Comparison of ENCODE assay signal across 8 mouse cellular contexts in genomic region chr1:63446721-63447120, GRCm38 (mm10). TPM values are rescaled to one million over a fixed set of nuclear protein-coding genes. Genes with fewer than 3 reads are reported as not detected.
DNase-seq lines count a peak whose midpoint lies in the region; ATAC-seq and TF ChIP-seq lines count a peak whose summit lies in the region.

No protein-coding gene starts in this region.

- DNase-seq in heart, postnatal 10 days, result no peak
- peak; percentile 41 for DNase-seq in NIH3T3 (ENCODE audit: low read depth)
- no peak for DNase-seq in layer of hippocampus, adult 8-10 months (ENCODE audit: low spot score in 2 of 2)
- DNase-seq in right cerebral cortex, postnatal 36 days (ENCODE audit: low spot score in 2 of 2), result no peak
- no peak for DNase-seq in lung, adult 2 months

- H3K9me3 ChIP-seq in heart, embryonic 12.5 days (replicated peaks), result no peaks in the 10 kb centered on the region
- no peaks in the 10 kb centered on the region for H3K9me3 ChIP-seq in hindbrain, embryonic 12.5 days (replicated peaks)
- H3K9me3 ChIP-seq in midbrain, embryonic 12.5 days, result no peaks in the 10 kb centered on the region

- no peaks in the 10 kb centered on the region for H3K36me3 ChIP-seq in heart, embryonic 12.5 days
- H3K36me3 ChIP-seq in hindbrain, embryonic 12.5 days, result no peaks in the 10 kb centered on the region
- no peaks in the 10 kb centered on the region for H3K36me3 ChIP-seq in midbrain, embryonic 12.5 days

- H3K9ac ChIP-seq in heart, embryonic 12.5 days, result no peak overlapping the region
- H3K9ac ChIP-seq in hindbrain, embryonic 12.5 days, result no peak overlapping the region; the same call in 1 of the 2 replicates
- H3K9ac ChIP-seq in midbrain, embryonic 12.5 days (replicated peaks), result peak overlapping the region; percentile 91

- H3K27ac ChIP-seq in heart, embryonic 12.5 days (ENCODE audit: poor library complexity, severe bottlenecking), result no peak overlapping the region
- H3K27ac ChIP-seq in hindbrain, embryonic 12.5 days, result no peak overlapping the region
- H3K27ac ChIP-seq in midbrain, embryonic 12.5 days (replicated peaks), result no peak overlapping the region

- peak overlapping the region; percentile 98 for H3K4me2 ChIP-seq in heart, embryonic 12.5 days
- peak overlapping the region; percentile 91 for H3K4me2 ChIP-seq in hindbrain, embryonic 12.5 days (replicated peaks)
- peak overlapping the region; percentile 95 for H3K4me2 ChIP-seq in midbrain, embryonic 12.5 days (replicated peaks)

- H3K4me1 ChIP-seq in heart, embryonic 12.5 days (replicated peaks), result peaks cover 11% of the 10 kb centered on the region
- H3K4me1 ChIP-seq in hindbrain, embryonic 12.5 days, result peaks cover 10% of the 10 kb centered on the region
- peaks cover 9% of the 10 kb centered on the region for H3K4me1 ChIP-seq in midbrain, embryonic 12.5 days
- 0 out of 2 replicates have a peak, but pooled peaks cover 2% of the 10 kb centered on the region for H3K4me1 ChIP-seq in lung, adult 2 months (ENCODE audit: control insufficient read depth, insufficient read depth, low read length)

- intact Hi-C loops in heart, postnatal 10 days (cut with DNase I), result no loop called here

- no peak for ATAC-seq in heart, embryonic 12.5 days (ENCODE audit: insufficient number of reproducible peaks, low FRiP score)
- ATAC-seq in hindbrain, embryonic 12.5 days (ENCODE audit: low FRiP score), result no peak
- ATAC-seq in midbrain, embryonic 12.5 days (ENCODE audit: low FRiP score, low read depth), result no peak

- peaks cover 54% of the 10 kb centered on the region for H3K27me3 ChIP-seq in heart, embryonic 12.5 days (replicated peaks)
- no peaks in the 10 kb centered on the region for H3K27me3 ChIP-seq in hindbrain, embryonic 12.5 days
- H3K27me3 ChIP-seq in midbrain, embryonic 12.5 days, result 0 out of 2 replicates have a peak, but pooled peaks cover 3% of the 10 kb centered on the region

- no peak for TF ChIP-seq CTCF in lung, adult 2 months (IDR thresholded peaks at IDR 0.05; ENCODE audit: insufficient read depth, low read length)

- H3K4me3 ChIP-seq in heart, embryonic 12.5 days, result peak overlapping the region; percentile 77; the same call in 1 of the 2 replicates
- H3K4me3 ChIP-seq in hindbrain, embryonic 12.5 days, result peak overlapping the region; percentile 79
- H3K4me3 ChIP-seq in midbrain, embryonic 12.5 days, result peak overlapping the region; percentile 72
- no peak overlapping the region for H3K4me3 ChIP-seq in lung, adult 2 months (replicated peaks; ENCODE audit: extremely low read depth, low read depth, low read length)

- no peak for TF ChIP-seq POLR2A in lung, adult 2 months (IDR thresholded peaks at IDR 0.05; ENCODE audit: borderline replicate concordance, extremely low read depth, low read depth, low read length)

- 60% methylated on average over 2 of the region's 2 CpGs for WGBS in heart, embryonic 12.5 days
- WGBS in hindbrain, embryonic 12.5 days, result 61% methylated on average over 2 of the region's 2 CpGs
- WGBS in midbrain, embryonic 12.5 days, result 62% methylated on average over 2 of the region's 2 CpGs
- WGBS in lung, adult 2 months, result 74% methylated on average over 2 of the region's 2 CpGs

RNA-seq across cellular contexts. Expression of gene Adam23, which starts 1.0 kb away (rescaled TPM):
- polyA plus RNA-seq in heart, embryonic 12.5 days (2016; fragmentation: Nextera tagmentation; extraction: Ambion mirVana), result 2.1 TPM in 2 replicates
- total RNA-seq in heart, postnatal 10 days (2021), result 1 to 10 TPM; 2.2 to 4.2 TPM
- polyA plus RNA-seq in hindbrain, embryonic 12.5 days (2016; fragmentation: Nextera tagmentation; extraction: Ambion mirVana), result 11.4 and 13.4 TPM in 2 replicates
- 10.2 and 13.9 TPM in 2 replicates for polyA plus RNA-seq in midbrain, embryonic 12.5 days (2016; fragmentation: Nextera tagmentation; extraction: Ambion mirVana)
- 100 to 1,000 TPM; 136 to 152 (median 147) TPM for total RNA-seq in layer of hippocampus, adult 8-10 months (2022)
- 2.6 and 2.9 TPM in 2 replicates for polyA plus RNA-seq in lung, adult 2 months (2012; rRNA removed)
